Mouse (Mus musculus) MEL (cell line): ENCODE data around the gene Ggta1. TPM values are rescaled to one million over a fixed set of nuclear protein-coding genes. Genes with fewer than 3 reads are reported as not detected.

ENCODE experiments used
- DNase-seq: peaks from one replicate; pipeline ENCODE4 v3.0.0; 2011; ENCODE audit warnings: low read depth, low spot score
- H3K27ac ChIP-seq: 2 replicates; pipeline ENCODE4 v1.5.1; 2012; ENCODE audit warnings: low read depth, mild to moderate bottlenecking, control low read depth, low read length, moderate library complexity; ENCODE audit not compliant: control insufficient read depth
- H3K27me3 ChIP-seq, 2 experiments: fragments of 150-350 bp in 1 of 2; sonication (generic) in 1 of 2; 2 replicates each; pipeline ENCODE4 v1.6.1; 2012; ENCODE audit warnings: low read length in 2 of 2, mild to moderate bottlenecking in 2 of 2, improper control_type of control experiment in 1 of 2, moderate library complexity in 1 of 2; ENCODE audit not compliant: insufficient read depth in 2 of 2, control insufficient read depth in 1 of 2
- H3K36me3 ChIP-seq, 2 experiments: 2 replicates each; pipeline ENCODE4 v1.6.1; 2012 to 2014; ENCODE audit warnings: low read length in 2 of 2, improper control_type of control experiment in 1 of 2, inconsistent platforms in 1 of 2, mild to moderate bottlenecking in 1 of 2; ENCODE audit not compliant: insufficient read depth in 2 of 2, control insufficient read depth in 1 of 2
- H3K4me1 ChIP-seq, 2 experiments: fragments of 150-350 bp in 1 of 2; sonication (generic) in 1 of 2; 2 replicates each; pipeline ENCODE4 v1.6.1; 2012; ENCODE audit warnings: low read length in 2 of 2, improper control_type of control experiment in 1 of 2, mild to moderate bottlenecking in 1 of 2; ENCODE audit not compliant: insufficient read depth in 2 of 2, control insufficient read depth in 1 of 2
- H3K4me3 ChIP-seq, 2 experiments: fragments of 150-350 bp in 1 of 2; sonication (generic) in 1 of 2; 2 replicates each; pipeline ENCODE4 v1.5.1; 2012; ENCODE audit warnings: low read depth in 2 of 2, low read length in 2 of 2, mild to moderate bottlenecking in 2 of 2, moderate library complexity in 2 of 2, control low read depth in 1 of 2, improper control_type of control experiment in 1 of 2; ENCODE audit not compliant: control insufficient read depth in 1 of 2, insufficient read depth in 1 of 2
- H3K79me2 ChIP-seq: 2 replicates; pipeline ENCODE4 v1.6.1; 2012; ENCODE audit warnings: mild to moderate bottlenecking, low read length, moderate library complexity; ENCODE audit not compliant: control insufficient read depth, poor library complexity, insufficient read depth
- H3K9ac ChIP-seq: 2 replicates; pipeline ENCODE4 v1.6.1; 2012; ENCODE audit warnings: low read depth, mild to moderate bottlenecking, control low read depth, low read length, moderate library complexity; ENCODE audit not compliant: control insufficient read depth, poor library complexity, severe bottlenecking
- H3K9me3 ChIP-seq: fragments of 150-350 bp; sonication (generic); replicated peaks from 2 replicates; pipeline ENCODE4 v1.6.1; 2012; ENCODE audit warnings: mild to moderate bottlenecking, low read length, improper control_type of control experiment, moderate library complexity; ENCODE audit not compliant: insufficient read depth
- BHLHE40 ChIP-seq: IDR thresholded peaks from 2 replicates; pipeline ENCODE4 v1.6.1; 2012; ENCODE audit warnings: low read depth, mild to moderate bottlenecking, inconsistent platforms, low read length, improper control_type of control experiment, borderline replicate concordance
- CHD2 ChIP-seq: IDR thresholded peaks from 2 replicates; pipeline ENCODE4 v1.6.1; 2011; ENCODE audit warnings: low read length, improper control_type of control experiment
- CTCF ChIP-seq, 3 experiments: IDR thresholded peaks in 2 of 3; conservative IDR thresholded peaks in 1 of 3; 2 replicates each; pipeline ENCODE4 v1.5.1; 2011 to 2012; ENCODE audit warnings: low read length in 3 of 3, low read depth in 2 of 3, mild to moderate bottlenecking in 2 of 3, improper control_type of control experiment in 1 of 3, inconsistent platforms in 1 of 3, mixed read lengths in 1 of 3, moderate library complexity in 1 of 3; ENCODE audit not compliant: control insufficient read depth in 1 of 3, insufficient read depth in 1 of 3, poor library complexity in 1 of 3, severe bottlenecking in 1 of 3
- ELF1 ChIP-seq: IDR thresholded peaks from 2 replicates; pipeline ENCODE4 v1.6.1; 2014; ENCODE audit warnings: low read depth, mild to moderate bottlenecking, inconsistent platforms, low read length, improper control_type of control experiment, moderate library complexity
- EP300 ChIP-seq, 2 experiments: IDR thresholded peaks; 2 replicates each; pipeline ENCODE4 v1.6.1; 2011; ENCODE audit warnings: improper control_type of control experiment in 2 of 2, low read length in 2 of 2, low read depth in 1 of 2, mild to moderate bottlenecking in 1 of 2
- GABPA ChIP-seq: IDR thresholded peaks from 2 replicates; pipeline ENCODE4 v1.6.1; 2012; ENCODE audit warnings: low read depth, mild to moderate bottlenecking, inconsistent platforms, low read length, improper control_type of control experiment, moderate library complexity
- HCFC1 ChIP-seq: IDR thresholded peaks from 2 replicates; pipeline ENCODE4 v1.6.1; 2012; ENCODE audit warnings: low read depth, mild to moderate bottlenecking, inconsistent platforms, low read length, improper control_type of control experiment, moderate library complexity
- KAT2A ChIP-seq: conservative IDR thresholded peaks from 2 replicates; pipeline ENCODE4 v1.6.1; 2012; ENCODE audit warnings: low read depth, low read length, improper control_type of control experiment, inconsistent platforms
- MAX ChIP-seq: IDR thresholded peaks from 2 replicates; pipeline ENCODE4 v1.6.1; 2011; ENCODE audit warnings: low read length, improper control_type of control experiment
- MYB ChIP-seq: IDR thresholded peaks from 2 replicates; pipeline ENCODE4 v1.6.1; 2011; ENCODE audit warnings: mild to moderate bottlenecking, low read depth, low read length, improper control_type of control experiment
- MYC ChIP-seq: IDR thresholded peaks from 2 replicates; pipeline ENCODE4 v1.6.1; 2011; ENCODE audit warnings: low read depth, mild to moderate bottlenecking, low read length, improper control_type of control experiment, moderate library complexity
- NELFE ChIP-seq: IDR thresholded peaks from 2 replicates; pipeline ENCODE4 v1.6.1; 2011; ENCODE audit warnings: low read depth, low read length, improper control_type of control experiment
- NRF1 ChIP-seq: IDR thresholded peaks from 2 replicates; pipeline ENCODE4 v1.6.1; 2014; ENCODE audit warnings: low read depth, mild to moderate bottlenecking, inconsistent platforms, low read length, improper control_type of control experiment, moderate library complexity; ENCODE audit not compliant: poor library complexity, insufficient read depth, severe bottlenecking
- POLR2A ChIP-seq, 2 experiments: IDR thresholded peaks; 2 replicates each; pipeline ENCODE4 v1.6.1; 2011 to 2012; ENCODE audit warnings: low read length in 2 of 2, mild to moderate bottlenecking in 2 of 2, control low read depth in 1 of 2, improper control_type of control experiment in 1 of 2, low read depth in 1 of 2, moderate library complexity in 1 of 2; ENCODE audit not compliant: control insufficient read depth in 1 of 2, insufficient read depth in 1 of 2, poor library complexity in 1 of 2
- POLR2AphosphoS2 ChIP-seq: IDR thresholded peaks from 2 replicates; pipeline ENCODE4 v1.6.1; 2011; ENCODE audit warnings: low read length, improper control_type of control experiment
- SIN3A ChIP-seq: IDR thresholded peaks from 2 replicates; pipeline ENCODE4 v1.6.1; 2012; ENCODE audit warnings: low read length, improper control_type of control experiment, inconsistent platforms
- SMC3 ChIP-seq: IDR thresholded peaks from 2 replicates; pipeline ENCODE4 v1.6.1; 2011; ENCODE audit warnings: low read depth, low read length, improper control_type of control experiment
- TAL1 ChIP-seq: IDR thresholded peaks from 2 replicates; pipeline ENCODE4 v1.6.1; 2012; ENCODE audit warnings: mild to moderate bottlenecking, inconsistent platforms, low read length, moderate library complexity, mixed read lengths
- UBTF ChIP-seq: IDR thresholded peaks from 2 replicates; pipeline ENCODE4 v1.6.1; 2012; ENCODE audit warnings: low read depth, mild to moderate bottlenecking, inconsistent platforms, low read length, improper control_type of control experiment, moderate library complexity, borderline replicate concordance; ENCODE audit not compliant: insufficient read depth
- USF1 ChIP-seq: IDR thresholded peaks from 2 replicates; pipeline ENCODE4 v1.6.1; 2014; ENCODE audit warnings: low read depth, mild to moderate bottlenecking, inconsistent platforms, low read length, improper control_type of control experiment, moderate library complexity
- USF2 ChIP-seq, 2 experiments: IDR thresholded peaks; 2 replicates each; pipeline ENCODE4 v1.6.1; 2011 to 2012; ENCODE audit warnings: improper control_type of control experiment in 2 of 2, low read length in 2 of 2, borderline replicate concordance in 1 of 2, inconsistent platforms in 1 of 2, low read depth in 1 of 2, mild to moderate bottlenecking in 1 of 2; ENCODE audit not compliant: insufficient read depth in 1 of 2
- ZC3H11A ChIP-seq: IDR thresholded peaks from 2 replicates; pipeline ENCODE4 v1.6.1; 2012; ENCODE audit warnings: low read depth, mild to moderate bottlenecking, inconsistent platforms, low read length, improper control_type of control experiment
- ZKSCAN1 ChIP-seq: IDR thresholded peaks from 2 replicates; pipeline ENCODE4 v1.6.1; 2012; ENCODE audit warnings: low read depth, mild to moderate bottlenecking, inconsistent platforms, low read length, improper control_type of control experiment, moderate library complexity
- ZMIZ1 ChIP-seq: IDR thresholded peaks from 2 replicates; pipeline ENCODE4 v1.6.1; 2012; ENCODE audit warnings: low read depth, mild to moderate bottlenecking, inconsistent platforms, low read length, improper control_type of control experiment, moderate library complexity
- polyA plus RNA-seq, 2 experiments: library from polyadenylated mRNA; stranded (reverse) in 1 of 2; unstranded in 1 of 2; fragments of >175 nt in 1 of 2; fragments of >200 nt in 1 of 2; gene quantifications; 2 replicates each; pipeline versions ENCODE4 v1.2.1 to v1.2.4; 2012; ENCODE audit warnings: low replicate concordance in 2 of 2, low read depth in 1 of 2; ENCODE audit not compliant: insufficient read length in 2 of 2, insufficient read depth in 1 of 2, missing spikeins in 1 of 2
- total RNA-seq: library from RNA; depleted of rRNA; stranded (reverse); fragments of 300-350 nt; gene quantifications from 2 replicates; pipeline ENCODE4 v1.2.3, GENCODE M21; 2012

The Ggta1 gene
- total and polyA plus RNA-seq, 3 experiments: 29.2 to 30.7 TPM; not detected in 1

DNA sequence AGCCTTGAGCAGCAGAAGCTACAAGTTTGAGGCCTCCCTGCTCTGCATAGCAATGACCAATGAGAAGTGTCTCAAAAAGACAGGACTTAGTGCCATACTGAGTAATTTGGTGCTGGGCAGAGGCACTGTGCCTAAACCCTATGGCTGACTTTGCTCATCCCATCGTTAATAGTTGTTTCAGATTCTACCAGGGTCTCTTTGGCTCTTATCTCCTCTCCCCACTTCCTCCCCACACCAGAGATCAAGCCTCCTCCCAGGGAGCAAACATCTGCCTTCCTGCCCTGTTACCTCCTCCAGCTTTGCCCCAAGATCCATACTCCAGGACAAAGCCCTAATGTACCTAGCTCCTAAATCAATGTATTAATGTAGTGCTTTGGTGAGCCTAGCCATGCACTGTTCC is 45.8 kb downstream of the Ggta1 start (continued):
- TF ChIP-seq ZKSCAN1 (no peak), HCFC1 (no peak), ELF1 (0 out of 2 replicates have a peak, but pooled peaks have one; percentile 5), MYC (no peak), EP300 (IDR thresholded peaks at IDR 0.05; ENCODE audit: low read depth in 1 of 2, low read length in 2 of 2) (peak; percentile 28 to 43; a peak in 2 of 4 replicates), MAX (no peak), ZMIZ1 (no peak), ZC3H11A (no peak), NELFE (no peak), CHD2 (no peak), CTCF (IDR thresholded peaks at IDR 0.05 in 2 of 3, conservative IDR thresholded peaks at IDR 0.05 in 1 of 3; ENCODE audit: control insufficient read depth in 1 of 3, insufficient read depth in 1 of 3, low read depth in 2 of 3, low read length in 3 of 3, poor library complexity in 1 of 3, severe bottlenecking in 1 of 3) (no peak), SMC3 (no peak), TAL1 (peak; percentile 15; the same call in 1 of the 2 replicates), NRF1 (no peak), MYB (no peak), USF1 (no peak), USF2 (IDR thresholded peaks at IDR 0.05; ENCODE audit: borderline replicate concordance in 1 of 2, insufficient read depth in 1 of 2, low read depth in 1 of 2, low read length in 2 of 2) (no peak)
- TF ChIP-seq, all 39 proteins: peak for 7

DNA sequence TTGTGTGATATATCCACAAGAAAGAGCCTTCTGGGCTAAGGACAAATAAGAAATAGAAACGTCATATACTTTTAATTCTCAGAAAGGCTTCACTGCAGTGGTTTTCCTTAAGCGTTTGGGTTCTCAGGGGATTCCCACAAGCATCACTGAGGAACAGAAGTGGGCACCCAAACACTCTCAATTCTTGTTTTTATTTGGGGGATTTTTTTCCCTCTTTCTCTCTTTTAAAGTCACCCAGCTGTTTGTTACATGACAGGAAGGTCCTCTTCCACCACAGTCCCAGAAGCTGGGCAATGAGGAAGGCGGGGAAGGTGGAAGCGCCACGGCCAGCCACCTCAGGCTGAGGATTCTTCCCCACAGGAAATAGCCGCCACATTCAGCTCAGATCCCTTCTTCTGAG is 46.6 kb downstream of the Ggta1 start:
- peaks cover 9 to 28% of the 10 kb centered on the region in 2 experiments for H3K4me1 ChIP-seq
- no peak overlapping the region for H3K27ac ChIP-seq
- H3K4me3 ChIP-seq: no peak overlapping the region
- no peaks in the 10 kb centered on the region for H3K9me3 ChIP-seq
- H3K36me3 ChIP-seq: peaks cover 0 to 16% of the 10 kb centered on the region in 2 experiments; a peak in 3 of 4 replicates
- DNase-seq: no peak
- H3K27me3 ChIP-seq: no peaks in the 10 kb centered on the region
- TF ChIP-seq ZC3H11A: no peak
- TF ChIP-seq SMC3: no peak
- no peak for TF ChIP-seq ZMIZ1
- TF ChIP-seq POLR2AphosphoS2: no peak
- TF ChIP-seq KAT2A: no peak
- no peak for TF ChIP-seq MYB
- TF ChIP-seq BHLHE40: no peak
- TF ChIP-seq EP300 (IDR thresholded peaks at IDR 0.05; ENCODE audit: low read depth in 1 of 2, low read length in 2 of 2): no peak
- no peak for TF ChIP-seq POLR2A (IDR thresholded peaks at IDR 0.05; ENCODE audit: control insufficient read depth in 1 of 2, insufficient read depth in 1 of 2, low read depth in 1 of 2, low read length in 2 of 2, poor library complexity in 1 of 2)
- no peak for TF ChIP-seq NELFE
- TF ChIP-seq MAX: no peak
- TF ChIP-seq GABPA: no peak
- no peak for TF ChIP-seq UBTF
- no peak for TF ChIP-seq NRF1
- no peak for TF ChIP-seq TAL1
- TF ChIP-seq SIN3A: no peak
- TF ChIP-seq, all 39 proteins: peak for 0
- H3K9ac ChIP-seq: no peak overlapping the region
- no peaks in the 10 kb centered on the region for H3K79me2 ChIP-seq
